Mouse (Mus musculus) c-Kit-negative CD71-positive TER-119-positive erythroid progenitor cells, embryonic 14.5 days (primary cell): ENCODE measurements around the gene Chn2.
"Not testable (repeated sequence)": the region's sequence is repeated elsewhere in the genome, so short reads cannot be mapped to it uniquely, and the experiment has no call there.

ENCODE experiments used
- DNase-seq: peaks from one replicate; pipeline ENCODE4 v3.0.0-alpha.2; 2013; ENCODE audit warnings: low read depth, low spot score

Gene Chn2

DNA sequence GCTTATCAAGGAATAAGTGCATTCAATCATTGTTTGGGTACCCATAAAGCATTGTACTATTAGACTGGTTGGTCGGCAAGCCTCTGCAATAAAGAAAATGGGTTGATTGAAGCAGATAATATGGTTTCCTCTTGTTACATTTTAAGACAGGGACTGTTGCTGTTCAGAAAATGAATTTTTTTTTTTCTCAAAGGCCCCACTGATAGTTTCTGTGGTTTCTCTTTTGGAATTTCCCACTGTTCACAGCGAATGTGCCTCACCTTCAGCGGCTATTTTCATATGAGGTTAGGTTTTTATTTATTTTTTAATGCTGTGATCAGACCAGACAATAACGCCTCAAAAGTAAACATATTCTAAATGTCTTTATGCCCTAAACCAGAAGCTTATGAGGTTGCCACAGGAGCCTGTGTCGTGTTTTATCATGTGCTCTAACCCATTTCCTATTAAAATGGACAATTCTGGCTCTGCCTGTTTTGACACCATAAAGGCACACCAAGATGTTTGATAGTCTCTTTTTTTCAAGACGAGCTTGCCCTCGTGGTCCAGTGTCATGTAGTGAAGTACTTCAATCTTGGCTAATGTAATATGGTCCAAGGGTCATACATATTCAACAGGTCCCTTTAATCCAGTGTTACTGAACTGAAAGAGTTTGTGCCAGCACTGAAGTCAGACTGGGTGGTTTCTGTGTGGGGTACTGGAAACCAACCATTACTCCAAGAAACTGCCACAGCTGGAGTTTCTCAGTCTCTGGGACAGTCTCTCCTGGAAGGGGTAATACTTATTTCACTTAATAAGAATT is 112.3 kb downstream of the Chn2 start:
- no peak for DNase-seq

DNA sequence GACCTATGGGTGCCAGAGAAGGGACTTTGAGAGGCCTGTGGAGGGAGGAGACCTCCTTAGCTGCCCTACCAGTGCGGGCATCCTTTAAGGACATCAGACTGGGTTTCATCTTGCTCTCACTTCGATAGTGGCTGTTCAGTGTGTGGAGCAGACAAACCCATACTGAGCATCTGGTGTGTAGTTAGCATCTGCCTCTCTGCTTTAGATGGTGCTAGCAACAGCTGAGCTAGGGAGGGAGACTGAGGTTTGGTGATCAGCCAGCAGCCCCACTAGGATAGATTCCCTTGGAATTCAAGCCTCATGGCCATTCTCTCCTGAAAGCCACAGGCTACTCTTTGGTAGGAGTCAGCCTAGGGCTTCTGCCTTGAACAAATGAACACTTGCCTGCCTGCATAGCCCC is 117.7 kb downstream of the Chn2 start:
- DNase-seq: no peak

DNA sequence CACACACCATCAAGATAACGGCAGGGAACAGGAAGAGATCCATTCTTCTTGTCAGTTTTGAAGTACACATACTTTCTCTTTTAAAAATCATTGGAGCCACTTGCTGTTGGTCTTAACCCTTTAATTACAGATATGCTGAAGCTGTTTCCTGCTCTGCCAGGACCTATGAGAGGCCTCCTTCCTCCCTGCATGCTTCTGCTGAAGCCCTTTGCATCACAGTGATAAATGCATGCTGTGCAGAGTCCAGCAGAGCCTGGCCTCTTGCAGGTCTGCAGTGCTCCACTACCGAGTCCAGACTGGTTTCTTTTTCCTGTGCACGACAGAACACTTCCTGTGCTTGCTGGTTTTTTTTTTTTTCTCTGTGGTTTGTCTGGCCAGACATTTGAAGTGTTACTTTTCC is 119.0 kb downstream of the Chn2 start:
- no peak for DNase-seq

GRCm38 (mm10) chr6:54160677-54161076 is 121.3 kb downstream of the Chn2 start:
- no peak for DNase-seq

DNA sequence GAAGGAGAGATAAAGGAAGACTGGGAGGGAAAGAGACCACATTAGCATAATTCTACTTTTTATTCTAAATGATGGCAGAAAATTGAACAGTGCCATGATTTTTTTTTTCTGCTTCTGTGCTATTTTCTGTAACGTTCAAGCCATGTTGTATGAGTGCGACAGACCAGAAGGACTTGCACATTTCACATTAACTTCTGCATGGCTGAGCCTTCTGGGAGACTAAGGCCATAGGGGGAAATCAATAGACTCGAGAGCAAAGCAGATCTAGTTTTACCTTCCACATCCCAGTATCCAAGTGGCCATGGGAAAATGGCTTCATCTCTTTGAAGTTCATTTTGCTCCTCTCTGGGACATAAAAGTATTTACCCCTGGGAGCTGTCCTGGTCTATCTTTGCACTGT is 121.9 kb downstream of the Chn2 start:
- DNase-seq: no peak

GRCm38 (mm10) chr6:54162321-54162720 is 123.0 kb downstream of the Chn2 start:
- DNase-seq: no peak

DNA sequence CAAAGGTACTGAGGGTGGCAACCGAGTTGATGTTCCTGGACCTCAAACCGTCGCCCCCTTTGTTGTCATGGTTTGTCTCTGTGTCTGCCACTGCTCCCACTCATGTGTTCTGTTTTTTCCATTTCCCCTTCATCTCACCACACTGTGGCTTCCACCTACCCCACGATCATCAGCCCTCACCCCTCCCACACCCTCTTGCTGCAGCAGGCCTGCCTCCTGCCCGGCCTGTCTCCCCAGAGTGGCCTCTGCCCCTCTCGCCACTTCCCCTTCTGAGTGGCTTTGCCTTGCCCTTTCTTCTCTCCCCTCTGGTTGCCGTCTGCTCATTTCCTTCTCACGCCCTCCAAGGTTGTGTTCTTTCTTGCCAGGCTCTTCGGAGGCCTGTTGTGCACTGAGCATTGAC is 123.4 kb downstream of the Chn2 start:
- no peak for DNase-seq

DNA sequence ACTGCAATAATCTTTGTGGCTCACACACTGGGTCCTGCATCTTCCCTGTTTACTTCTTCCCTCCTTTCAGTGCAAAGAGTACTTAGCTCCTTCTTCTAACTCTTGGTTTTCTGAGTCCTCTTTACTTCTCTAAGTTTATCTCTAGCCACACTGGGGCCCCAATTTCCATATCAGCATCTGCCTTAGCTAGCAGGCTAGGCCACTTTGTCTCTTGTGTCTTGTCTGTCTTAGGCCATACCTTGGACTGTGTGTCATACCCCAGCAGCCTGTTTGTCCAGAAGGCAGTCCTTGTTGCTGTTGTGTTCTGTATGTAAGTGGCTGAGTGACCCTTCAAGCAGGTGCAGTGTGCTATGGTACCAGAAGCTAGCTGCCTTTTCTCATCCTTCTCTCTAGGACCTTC is 124.3 kb downstream of the Chn2 start:
- no peak for DNase-seq

- no peak for DNase-seq
These were observed 125.4 kb downstream of the Chn2 start for GRCm38 (mm10) chr6:54164777-54165176.

- no peak for DNase-seq
These were observed 125.9 kb downstream of the Chn2 start for GRCm38 (mm10) chr6:54165246-54165645.

DNA sequence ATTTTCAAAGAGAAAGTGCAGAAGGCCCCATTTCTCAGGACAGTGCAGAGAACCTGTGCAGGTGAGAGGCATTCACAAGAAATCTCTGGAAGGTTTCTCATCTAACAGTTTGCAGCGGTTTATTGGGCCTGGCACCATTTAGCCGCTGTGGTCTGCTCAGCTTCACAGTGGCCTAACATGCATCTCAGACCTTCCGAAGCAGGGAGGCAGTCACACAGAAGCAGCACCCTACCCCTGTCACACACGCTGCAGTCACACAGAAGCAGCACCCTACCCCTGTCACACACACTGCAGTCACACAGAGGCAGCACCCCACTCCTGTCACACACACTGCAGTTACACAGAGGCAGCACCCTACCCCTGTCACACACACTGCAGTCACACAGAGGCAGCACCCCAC is 126.5 kb downstream of the Chn2 start:
- DNase-seq: no peak

GRCm38 (mm10) chr6:54166991-54167546 is 127.7 kb downstream of the Chn2 start:
- no peak for DNase-seq

DNA sequence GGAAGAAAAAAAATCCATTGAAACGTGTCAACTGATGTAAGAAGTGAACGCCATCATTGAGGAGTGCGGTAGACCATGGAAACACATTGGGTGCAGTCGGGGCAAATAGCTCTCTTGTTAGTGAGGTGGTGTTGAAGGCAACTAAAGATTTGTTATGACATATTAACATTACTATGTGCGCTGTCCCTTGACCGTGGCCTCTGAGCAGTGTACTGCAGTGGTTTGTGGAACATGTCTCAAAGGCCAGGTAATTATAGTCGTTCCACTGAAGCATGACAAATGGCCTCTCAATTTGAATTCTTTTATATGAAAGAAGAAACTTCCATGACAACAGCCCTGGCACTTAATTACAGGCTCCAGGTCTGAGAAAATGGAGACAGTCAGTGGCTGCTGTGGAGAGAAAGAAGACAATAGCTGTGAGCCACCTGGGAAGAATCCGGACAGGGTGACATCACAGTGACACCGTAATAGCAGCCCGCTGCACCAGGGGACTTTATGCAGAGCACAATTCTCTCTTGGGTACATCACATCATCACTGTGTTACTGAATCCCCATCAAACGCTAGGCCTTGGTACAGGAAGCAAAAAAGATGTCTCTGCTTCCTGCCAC is 131.0 kb downstream of the Chn2 start:
- no peak for DNase-seq

DNA sequence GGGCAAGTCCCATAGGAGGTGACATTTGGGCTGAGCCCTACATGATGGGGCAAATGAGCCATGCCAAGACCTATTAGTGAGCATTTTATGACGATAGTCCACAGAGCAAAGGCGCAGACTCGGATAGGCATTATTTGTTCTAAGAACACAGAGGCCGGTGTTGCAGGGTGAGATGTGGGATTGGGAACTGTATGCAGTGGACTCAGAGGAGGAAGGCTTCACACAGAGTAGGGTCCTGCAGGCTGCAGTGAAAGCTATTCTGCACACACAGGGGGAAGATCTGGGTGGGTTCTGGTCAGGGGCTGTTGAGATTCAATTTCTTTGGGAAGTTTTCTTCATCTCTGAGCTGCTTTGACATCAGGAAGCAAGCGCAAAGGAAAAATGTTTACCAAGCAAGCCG is 132.0 kb downstream of the Chn2 start:
- no peak for DNase-seq

- no peak for DNase-seq
These were observed 136.3 kb downstream of the Chn2 start for GRCm38 (mm10) chr6:54175473-54176215.

GRCm38 (mm10) chr6:54177081-54177480 is 137.7 kb downstream of the Chn2 start:
- not testable (repeated sequence) for DNase-seq

- no peak for DNase-seq
These were observed 139.9 kb downstream of the Chn2 start for GRCm38 (mm10) chr6:54179056-54179873.

DNA sequence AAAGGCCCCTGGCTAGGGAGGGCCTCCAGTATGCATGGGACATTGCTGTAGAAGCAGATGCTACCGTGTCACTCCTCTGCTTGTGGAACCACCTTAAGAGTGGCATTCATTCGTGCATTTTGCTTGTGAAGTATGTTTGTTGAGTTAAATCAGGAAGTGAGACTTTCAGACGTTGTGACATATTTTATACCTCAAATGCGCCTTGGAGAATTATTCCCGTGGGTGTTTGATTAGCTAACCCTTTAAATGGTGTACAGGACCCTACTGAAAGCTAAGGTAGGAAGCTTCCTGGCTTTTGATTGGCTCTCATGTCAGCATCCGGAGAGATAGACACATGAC is 140.5 kb downstream of the Chn2 start:
- no peak for DNase-seq

DNA sequence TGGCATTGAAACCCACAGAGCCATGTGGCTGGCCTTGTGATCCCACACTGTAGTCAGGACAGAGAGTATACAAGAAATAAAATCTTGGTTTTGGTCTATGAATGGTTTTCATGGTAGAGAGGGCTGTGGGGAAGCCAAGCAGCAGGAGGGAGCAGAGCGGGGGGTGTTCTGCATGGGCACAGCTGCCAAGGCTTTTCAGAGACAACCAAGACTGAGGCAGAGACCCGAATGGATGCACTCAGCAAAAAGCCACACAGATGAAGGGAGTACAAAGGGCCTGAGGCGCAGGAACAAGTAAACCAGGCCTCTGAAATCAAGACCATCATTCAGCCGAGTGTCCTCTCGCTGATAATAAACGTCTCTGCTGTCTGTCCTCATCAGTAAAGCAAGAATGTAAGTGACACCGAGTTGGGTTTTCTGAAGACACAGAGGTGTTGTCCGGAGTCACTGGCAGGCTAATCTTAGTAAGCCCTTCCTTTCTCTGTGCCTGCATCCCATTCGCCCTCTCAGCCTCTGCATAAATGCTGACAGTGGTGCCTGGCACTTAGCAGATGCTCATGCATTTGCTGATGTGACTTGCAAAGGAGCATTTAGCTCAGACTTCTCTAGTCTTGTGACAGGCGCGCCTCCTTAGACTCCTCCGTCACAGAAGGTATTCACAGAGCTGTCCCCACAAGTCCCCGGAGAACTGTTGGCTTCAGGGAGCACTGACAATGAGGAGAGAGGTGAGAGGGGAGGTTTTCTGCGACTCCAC is 144.6 kb downstream of the Chn2 start:
- DNase-seq: no peak

DNA sequence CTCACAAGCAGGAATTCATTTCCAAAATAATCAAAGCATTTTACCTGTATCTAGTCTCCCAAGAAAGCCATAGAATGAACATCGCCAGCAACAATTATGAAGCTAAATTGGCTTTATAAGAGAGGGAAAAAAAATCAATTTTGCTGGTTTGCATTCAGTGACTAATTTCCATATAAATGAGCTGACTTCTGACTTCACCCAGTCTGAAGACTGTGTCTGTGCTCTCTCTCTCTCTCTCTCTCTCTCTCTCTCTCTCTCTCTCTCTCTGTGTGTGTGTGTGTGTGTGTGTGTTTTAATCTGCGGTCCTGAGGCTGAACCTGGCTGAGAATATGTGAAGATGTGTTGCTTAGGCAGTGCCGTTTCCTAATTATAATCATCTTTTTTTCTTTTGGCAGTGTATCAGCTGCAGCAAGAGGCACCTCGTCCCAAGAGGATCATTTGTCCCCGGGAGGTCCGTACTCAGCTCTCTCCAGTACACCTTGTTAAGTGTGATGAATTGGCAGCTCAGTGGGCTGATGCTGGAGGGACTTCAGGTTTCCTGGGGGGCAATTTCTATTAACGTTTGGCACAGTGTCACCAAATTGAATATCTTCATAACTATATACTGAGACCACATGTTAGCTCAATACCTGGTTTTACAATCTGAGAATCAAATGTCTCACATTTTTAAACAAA is 154.4 kb downstream of the Chn2 start:
- DNase-seq: no peak
